Mouse (Mus musculus) gonadal fat pad, adult 2 months (tissue): ENCODE results near the gene Abhd2. TPM values are rescaled to one million over a fixed set of nuclear protein-coding genes. Genes with fewer than 3 reads are reported as not detected.

ENCODE experiments used
- DNase-seq: peaks from one replicate; pipeline ENCODE4 v3.0.0-alpha.2; 2012; ENCODE audit warnings: low read depth
- polyA plus RNA-seq: library from polyadenylated mRNA; depleted of rRNA; stranded (reverse); fragments of >200 nt; gene quantifications from 2 replicates; pipeline ENCODE4 v1.2.3, GENCODE M21; 2012; rRNA removed

The Abhd2 gene
- polyA plus RNA-seq, result 183 and 328 TPM in 2 replicates

DNA sequence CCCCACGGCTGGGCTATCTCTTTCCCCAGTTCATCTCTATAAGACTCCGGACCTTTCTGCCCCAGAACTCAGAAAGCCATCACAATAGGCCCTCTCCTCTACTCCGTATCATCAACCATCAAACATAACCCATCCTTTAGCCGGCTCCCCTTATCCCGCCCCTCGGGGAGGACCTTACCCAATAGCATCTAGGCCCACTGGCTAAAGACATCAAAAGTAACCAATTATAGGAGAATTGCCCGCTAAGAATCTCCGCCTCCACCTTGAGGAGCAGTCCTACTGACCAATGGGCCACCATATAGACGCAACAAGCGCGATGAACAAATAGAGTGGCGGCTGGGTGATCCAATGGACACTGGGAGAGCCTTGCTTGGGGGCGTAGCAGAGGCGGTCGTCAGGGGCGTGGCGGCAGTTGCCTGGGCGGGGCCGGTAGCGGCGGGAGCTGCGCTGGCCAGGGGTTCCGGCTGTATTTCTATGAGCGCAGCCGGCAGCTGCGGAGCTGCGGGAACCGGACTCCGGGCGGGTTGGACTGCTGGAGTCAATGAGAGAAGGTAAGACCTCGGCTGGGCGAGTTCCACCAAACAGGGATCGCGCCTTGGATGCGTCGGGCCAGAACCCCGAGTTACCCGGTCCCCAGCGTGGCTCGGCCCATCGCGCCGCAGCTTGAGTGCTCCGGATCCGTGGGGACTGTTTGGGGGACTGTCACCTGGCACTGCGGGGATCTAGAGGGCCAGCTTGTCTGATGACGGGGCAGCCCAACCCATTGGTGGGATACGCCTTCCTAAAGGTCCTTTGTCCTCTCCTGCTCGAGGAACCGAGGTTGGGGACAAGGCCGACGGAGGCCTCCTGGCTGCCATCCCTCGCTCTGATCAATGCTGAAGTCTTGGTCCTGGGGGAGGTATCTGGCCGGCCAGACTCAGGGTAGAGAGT is at the start of gene Abhd2:
Gene Abhd2 (plus strand): TSS at position 411 of the 930 bp plus-strand sequence.
- DNase-seq, result peak; percentile 93

DNA sequence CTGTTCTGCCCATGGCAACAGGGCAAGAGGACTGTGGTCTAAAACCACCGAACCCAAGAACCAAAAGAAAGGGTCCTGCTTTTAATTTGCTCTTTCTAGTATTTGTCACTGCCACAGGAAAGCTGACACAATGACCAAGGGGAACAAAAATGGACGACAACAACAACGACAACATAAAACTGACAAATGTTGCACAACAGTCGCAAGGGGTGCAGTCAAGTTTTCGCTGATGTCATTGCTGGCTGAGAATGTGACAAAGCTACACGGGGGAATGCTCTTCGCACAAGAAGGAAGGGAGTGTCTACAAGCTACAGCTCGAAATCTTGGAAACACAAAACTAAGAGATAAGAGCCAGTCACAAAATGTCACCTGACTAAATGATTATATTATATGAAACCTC is 47.5 kb upstream of the Abhd2 start:
- DNase-seq, result no peak

DNA sequence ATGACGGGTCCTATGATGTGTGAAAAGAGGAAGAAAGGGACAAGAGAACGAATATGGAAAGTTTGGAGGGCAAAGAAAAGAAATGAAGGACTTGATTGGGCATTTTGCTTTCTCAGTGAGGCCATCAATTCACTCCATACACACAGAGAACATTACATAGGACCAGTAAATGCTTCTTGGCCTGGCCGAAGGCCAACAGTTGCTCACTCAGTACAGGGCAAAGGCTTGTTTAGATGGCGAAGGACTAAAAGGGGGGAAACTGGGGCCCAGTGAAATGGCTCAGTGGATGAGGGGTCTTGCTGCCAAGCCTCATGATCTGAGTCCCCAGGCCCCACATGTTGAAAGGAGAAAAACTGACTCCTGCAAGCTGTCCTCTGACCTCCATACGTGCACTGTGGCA is 46.8 kb upstream of the Abhd2 start:
- no peak for DNase-seq

DNA sequence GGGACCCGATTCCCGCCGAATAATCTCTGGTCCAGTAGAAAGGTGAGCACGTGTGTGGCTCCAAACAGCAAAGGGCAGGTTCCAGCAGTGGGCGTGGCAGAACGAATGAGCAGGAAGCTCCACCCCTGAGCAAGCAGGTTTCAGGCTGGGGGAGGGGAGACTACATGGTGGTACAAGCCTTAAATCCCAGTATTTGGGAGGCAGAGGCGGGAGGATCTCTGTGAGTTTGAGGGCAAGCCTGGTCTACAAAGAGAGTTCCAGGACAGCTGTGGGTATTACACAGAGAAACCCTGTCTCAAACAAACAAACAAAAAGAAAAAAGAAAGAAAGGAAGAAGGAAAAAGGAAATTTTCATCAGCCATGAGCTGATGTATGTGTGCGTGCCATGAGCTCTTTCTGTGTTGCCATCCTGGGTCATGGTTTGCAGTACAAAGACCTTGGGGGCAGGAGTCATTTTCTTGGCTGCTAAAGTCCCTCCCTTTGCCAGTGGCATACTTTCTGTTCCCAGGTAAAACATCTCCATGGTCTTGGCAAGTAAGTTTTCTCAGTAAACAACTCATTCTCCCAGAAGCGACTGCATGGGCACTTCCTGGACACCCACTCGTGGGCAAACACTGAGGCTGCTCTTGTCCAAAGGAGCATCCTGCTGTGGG is 46.0 kb upstream of the Abhd2 start:
- DNase-seq, result peak; percentile 45

DNA sequence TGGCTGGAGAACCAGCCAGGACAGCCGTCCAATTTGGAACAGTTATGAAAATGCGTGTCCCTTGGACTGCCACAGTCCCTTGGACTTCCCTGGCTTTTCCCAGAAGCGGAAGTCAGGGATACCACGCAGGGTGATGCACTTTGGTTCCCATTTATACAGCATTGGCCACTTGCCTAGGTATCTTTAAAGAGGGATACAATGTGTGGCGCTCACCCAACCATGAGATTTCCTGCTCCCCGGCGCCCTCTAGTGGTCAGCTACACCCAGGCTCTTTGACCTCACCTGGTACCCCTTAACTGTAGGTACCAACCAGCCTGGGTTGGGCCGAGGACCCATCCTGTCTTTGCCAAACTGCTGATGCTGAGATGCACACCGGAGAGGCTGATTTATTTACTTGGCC is 44.5 kb upstream of the Abhd2 start:
- DNase-seq, result no peak

DNA sequence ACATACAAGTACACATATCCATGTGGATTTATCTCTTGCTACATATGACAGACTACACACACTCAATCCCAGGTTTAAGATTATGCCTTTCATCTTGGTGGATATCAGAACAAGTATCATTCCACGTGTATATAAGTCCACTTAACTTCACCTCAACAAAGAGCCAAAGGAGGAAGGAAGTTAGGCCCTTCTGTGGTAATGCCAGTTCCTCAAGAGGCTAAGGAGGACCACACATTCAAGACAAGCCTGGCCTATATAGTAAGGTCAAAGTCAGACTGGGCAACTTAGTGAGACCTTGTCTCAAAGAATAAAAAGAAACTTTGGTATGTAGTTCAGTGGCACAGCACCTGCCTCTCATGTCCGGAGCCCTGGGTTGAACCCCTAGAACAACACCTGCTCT is 41.4 kb upstream of the Abhd2 start:
- DNase-seq, result no peak

DNA sequence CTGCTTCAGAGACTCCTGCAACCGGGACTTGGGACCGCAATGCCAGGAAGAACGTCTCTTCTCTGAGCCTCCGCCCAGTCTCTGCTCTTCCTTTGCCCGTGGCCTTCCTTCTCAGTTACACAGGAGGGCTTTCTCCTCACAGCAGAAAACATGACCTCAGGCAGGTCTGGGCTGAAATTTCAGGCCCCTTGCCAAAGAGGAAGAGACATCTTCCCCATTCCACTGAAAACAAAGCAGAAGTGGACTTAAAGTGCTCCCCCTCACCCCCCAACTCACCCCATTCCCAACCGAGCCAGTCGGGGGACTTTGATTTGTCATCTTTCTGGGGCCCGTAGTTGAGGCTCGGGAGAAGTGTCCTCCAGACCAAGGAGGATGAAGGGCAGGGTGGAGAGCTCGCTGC is 41.0 kb upstream of the Abhd2 start:
- no peak for DNase-seq

DNA sequence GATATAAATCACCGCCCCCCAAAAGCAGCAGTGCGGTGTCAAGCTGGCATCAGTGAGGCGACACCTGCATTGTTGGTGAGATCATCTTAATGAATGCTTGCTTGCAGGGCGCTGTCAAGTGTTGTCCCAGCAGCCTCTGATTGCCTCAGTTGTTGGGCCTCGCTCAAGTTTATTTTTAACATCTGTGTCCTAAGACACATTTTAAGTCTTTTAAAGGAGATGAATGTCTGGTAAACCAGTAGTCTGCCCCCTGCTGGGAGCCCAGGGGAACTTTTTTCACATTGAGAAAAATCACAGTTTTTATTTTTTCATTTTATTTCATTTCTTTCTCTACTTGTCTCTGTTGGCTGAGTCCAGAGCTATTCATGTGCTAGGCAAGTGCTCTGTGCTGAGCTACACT is 34.3 kb upstream of the Abhd2 start:
- no peak for DNase-seq

DNA sequence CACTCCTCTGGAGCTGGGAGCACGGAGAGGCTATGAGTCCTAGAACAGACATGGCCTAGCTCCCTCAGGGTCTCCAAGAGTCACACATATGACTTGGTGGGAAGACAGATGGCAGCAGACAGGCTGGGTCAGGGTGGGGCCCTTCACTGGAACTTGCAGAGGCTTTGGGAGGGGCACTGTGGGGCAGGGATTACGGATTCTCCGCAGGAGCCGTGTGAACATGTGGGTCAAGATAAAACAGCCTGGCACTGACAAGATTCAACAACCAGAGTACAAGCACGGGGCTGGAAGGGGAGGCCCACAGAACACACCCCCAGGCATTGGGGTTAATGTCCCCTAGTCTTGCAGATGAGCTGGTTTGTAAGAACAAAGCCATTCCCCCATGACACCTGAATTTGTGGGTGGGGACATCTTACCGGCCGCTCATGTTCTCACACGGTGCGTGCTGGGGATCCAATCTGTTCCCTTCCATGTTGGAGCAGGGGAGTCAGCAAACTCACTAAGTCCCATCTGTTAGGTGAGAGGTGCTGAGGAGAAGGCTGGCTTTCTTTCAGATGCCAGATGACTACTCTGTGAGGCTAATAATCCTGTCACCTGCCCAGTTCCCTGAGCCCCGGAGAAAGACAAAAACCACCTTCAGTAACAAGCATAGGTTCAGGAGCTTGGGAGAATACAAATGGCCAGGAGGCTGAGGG is 30.9 kb upstream of the Abhd2 start:
- no peak for DNase-seq

DNA sequence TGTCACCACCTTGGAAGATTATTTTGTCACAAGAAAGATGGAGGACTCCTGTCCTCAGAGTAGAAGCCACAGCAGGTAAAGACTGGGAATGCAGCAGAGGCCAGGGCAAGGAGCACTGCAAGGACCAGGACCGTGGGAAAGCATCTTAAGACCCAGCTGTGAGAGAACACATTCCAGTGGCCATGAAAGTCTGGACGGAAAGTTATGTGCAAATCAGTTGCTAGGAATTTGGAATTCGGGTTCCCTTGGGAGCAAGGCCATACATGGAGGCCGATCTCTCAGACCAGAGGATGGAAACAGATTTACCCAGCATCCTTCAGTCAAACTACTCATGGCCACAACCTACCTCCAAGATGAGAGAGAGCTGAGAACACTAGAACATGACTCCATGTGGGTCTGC is 29.8 kb upstream of the Abhd2 start:
- DNase-seq, result no peak

DNA sequence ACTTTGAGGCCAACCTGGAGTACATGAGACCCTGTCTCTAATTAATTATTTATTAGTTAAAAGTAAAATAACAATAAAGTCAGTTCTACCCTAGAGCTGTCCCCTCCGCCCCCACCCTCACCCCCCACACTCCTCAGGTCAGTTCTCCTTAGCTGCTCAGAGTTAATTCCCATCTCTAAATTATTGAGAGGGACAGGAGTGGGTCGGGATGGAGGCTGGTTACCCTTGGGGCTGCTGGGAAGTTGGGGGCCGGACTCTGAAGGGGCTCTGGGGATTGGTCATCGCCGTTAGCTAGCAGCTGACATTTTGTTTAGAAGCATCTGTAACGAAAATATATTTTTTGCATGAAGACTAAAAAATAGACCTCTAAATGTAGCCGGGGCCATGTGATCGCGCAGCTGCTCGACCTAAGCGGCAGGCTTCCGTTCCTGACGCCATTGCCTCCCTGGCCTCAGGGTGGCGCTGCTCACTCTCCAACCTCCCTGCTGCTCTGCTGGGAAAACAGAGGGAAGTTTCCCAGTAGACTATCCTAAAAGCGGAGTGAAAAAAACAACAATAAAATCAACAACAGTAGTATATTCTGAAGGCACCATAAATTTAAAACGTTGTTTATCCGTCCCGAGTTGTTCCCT is 26.8 kb upstream of the Abhd2 start:
- no peak for DNase-seq

DNA sequence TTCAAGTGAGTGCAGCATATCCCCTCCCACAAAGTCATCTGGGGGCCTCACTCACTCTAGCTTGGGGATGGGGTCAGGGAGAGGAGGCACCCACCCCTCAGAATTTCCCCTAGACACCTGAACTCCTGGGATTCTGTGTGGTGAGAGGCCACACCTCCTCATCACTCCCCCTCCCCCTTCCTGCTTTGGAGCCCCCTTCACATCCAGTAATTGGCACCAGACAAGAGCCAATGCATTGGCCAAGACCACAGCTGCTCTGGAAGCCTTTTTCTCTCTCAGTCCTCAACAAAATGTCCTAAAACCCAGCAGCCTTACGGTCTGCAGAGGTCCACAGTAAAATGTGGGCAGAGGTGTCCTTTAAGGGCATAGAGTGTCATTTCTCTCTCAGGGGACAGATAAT is 25.6 kb upstream of the Abhd2 start:
- no peak for DNase-seq

DNA sequence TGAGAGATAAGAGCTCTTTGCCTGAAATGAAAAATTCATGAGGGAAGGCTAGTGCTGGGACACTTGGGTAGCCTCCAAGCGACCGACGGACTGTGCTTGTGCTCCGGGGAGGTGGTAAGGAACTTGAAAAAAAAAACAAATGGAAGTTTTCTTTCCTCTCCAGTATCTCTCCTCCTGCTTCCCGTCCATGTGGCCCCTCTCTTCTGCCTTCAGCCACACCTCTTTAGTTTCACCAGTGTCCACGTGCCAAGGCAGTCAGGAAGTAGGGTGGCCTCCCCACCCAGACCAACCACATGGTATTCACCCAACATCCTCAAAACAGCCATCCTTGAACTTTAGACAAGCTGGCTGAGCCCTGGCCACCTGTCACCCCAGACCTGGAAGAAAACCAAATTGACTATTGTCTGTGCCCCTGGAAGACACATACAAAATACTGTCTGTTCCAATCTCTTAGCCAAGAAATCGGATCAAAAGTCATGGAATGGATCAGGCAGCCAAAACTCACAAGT is 25.1 kb upstream of the Abhd2 start:
- DNase-seq, result no peak

DNA sequence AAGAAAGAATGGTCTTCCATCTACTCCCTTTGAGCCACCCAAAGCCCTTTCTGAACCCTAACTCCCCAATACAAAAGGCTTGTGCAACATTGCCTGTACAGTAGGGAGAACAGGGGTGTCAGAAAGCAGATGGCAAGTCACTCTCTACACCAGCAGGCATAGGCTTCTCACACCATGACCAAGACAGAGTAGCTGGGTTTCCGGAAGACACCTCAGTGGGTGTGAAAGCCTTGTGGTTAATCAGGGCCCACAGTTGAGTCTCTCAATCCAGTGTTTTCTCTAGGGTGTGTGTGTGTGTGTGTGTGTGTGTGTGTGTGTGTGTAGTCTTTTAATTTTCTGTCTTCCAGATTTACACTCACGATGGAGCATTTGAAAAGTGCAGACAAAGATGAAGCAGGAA is 23.4 kb upstream of the Abhd2 start:
- DNase-seq, result no peak

DNA sequence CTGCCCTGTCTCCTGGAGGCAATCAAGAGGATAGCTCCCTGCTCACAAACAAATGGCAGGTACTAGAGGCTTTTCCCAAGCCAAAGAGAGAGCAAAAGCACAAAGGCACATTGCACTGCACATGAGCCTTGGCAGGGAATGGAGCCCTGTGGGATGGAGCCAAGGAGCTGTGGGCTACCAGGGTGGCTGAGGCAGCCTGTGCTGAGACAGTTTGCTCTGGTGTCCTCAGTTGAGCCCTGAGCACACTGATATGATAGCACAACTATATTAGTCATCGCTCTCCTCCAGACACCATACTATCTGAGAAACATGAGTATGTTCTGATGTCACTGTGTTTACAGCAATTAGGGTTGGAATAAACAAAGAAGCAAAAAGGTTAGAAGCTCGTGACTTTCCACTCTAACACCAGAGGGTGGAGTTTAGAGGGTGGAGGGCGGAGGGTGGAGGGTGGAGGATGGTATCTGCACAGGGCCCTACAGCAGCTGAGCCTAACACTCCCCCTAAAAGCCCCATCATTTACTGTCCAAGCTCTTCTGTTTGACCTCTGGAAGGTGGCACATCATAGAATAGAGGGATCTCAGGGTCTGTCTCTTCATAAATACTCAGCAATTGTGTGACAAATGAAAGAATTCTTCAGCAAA is 18.6 kb upstream of the Abhd2 start:
- DNase-seq, result no peak

DNA sequence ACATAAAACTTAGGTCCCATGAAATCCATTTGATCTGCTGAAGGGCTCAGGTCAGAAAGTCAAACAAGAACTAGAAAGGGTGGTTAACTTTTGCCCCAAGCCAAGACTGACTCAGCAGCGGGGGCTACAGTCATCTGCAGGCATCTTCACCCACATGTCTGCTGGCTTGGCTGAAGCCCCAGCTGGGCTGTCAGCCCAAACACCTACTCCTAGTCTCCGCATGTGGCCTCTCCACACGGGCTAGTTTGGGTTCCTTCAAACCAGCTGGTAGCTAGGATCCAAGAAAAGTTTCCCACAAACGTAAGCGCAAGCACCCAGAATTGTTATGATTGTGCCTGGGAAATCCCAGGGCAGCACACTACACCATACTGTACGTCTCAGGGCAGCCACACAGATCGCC is 17.6 kb upstream of the Abhd2 start:
- DNase-seq, result no peak

DNA sequence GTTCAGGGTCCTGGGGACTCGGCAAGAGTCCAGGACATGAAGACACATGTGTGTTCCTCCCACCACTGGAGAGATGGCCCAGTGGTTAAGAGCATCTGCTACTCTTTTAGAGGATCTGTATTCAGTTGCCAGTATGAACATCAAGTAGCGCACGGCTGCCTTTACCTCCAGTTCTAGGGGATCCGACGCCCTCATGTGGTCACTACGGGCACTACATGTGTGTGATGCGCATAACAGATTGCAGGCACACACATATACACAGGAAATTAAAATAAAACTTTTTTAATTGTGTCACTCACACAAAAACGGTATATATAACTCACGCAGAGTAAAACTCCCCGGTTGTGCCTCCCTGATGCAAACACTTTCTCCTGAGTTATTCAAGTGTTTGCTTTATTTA is 17.2 kb upstream of the Abhd2 start:
- no peak for DNase-seq

DNA sequence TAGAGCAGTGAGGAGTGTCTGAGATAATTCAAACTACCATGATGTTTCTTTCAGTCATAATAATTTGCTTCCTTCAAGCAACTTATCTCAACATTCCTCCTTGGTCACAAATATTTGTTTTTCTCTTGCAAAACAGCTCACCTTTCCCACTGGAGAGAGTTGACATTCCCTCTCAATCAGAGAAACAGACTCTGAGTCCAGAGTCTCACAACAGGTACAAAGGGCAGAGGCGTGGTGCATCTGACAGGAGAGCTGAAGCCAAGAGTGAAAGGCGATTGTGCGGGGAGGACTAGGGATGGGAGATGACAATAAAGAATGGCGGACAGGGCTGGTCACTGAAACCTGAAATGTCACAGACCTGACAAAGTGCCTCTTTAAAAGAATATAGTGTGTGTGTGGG is 16.3 kb upstream of the Abhd2 start:
- DNase-seq, result no peak

DNA sequence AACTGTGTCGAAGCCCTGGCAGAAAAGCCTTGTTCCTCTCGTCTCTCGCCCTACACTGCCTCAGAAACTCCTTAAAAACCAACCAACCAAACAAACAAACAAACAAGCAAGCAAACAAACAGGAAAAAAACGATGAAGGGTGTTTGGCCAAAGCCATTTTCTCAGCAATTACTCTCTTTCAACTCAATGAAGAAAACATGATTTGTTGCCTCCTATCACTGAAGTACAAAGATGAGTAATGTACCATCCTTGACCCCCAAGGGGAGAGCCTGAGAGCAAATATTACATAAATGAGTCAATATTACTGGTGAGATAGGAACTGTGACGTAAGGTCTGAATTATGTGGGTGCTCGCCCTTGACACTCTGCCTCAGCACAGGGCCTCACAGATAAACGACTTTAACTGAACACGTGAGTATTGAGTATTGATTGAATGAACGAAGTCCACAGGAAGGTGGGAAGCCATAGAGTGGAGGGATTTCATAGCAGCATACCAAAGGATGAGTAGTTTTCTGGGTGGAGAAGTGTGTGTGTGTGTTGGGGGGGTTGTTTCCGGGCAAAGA is 13.9 kb upstream of the Abhd2 start:
- no peak for DNase-seq

DNA sequence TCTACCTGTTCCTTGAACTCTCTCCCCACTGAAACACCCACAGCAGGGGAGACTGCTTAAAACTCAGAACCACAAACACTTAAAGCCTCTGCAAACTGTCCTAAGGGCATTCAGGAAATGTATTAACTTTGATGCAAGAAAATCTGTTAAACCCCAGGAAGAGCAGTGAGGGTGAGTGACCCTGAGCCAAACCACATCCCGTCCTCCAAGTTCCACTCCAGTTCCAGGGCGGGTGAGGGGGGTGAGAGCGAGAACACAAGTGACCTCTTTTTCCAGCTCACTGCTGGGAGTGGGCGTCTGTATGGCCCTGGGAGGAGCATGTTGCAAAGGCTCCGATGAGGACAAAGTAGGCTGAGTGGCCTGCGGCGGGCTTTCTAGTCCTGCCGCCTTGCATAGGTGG is 10.5 kb upstream of the Abhd2 start:
- DNase-seq, result no peak

DNA sequence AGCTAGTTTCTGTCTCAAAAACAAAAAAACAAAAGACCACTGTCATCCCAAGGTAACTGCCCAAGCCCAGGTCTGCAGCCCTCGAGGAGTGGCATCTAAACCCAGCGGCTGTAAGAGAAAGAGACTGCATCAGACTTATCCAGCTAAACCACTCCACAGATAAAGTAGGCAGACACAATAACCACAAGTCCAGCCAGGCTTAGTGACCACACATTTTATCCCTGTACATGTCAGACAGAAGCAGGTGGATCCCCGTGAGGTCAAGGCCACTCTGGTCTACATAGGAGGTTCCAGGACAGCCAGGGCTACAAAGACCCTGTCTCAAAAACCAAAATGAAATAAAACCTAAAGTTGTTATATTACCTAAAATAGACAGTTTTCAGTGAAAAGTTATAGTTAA is 9.2 kb upstream of the Abhd2 start:
- DNase-seq, result no peak
